Mouse (Mus musculus) activated CD4-positive, CD25-positive, alpha-beta regulatory T cell, adult 4 months (primary cell): ENCODE results near the gene Dffb. TPM values are rescaled to one million over a fixed set of nuclear protein-coding genes. Genes with fewer than 3 reads are reported as not detected.
"Not testable (repeated sequence)": the region's sequence is repeated elsewhere in the genome, so short reads cannot be mapped to it uniquely, and the experiment has no call there.

Experiments
- ATAC-seq: one replicate; pipeline ENCODE4 v1.8.0; 2017
- polyA plus RNA-seq, 2 experiments: library from polyadenylated mRNA; unstranded; fragments of 100-300 nt; shearing (Covaris generic); gene quantifications; one replicate each; pipeline ENCODE4 v1.2.1; 2017

Dffb gene
- polyA plus RNA-seq, 2 experiments from 2014 or later = 9.5 to 16.9 TPM

DNA sequence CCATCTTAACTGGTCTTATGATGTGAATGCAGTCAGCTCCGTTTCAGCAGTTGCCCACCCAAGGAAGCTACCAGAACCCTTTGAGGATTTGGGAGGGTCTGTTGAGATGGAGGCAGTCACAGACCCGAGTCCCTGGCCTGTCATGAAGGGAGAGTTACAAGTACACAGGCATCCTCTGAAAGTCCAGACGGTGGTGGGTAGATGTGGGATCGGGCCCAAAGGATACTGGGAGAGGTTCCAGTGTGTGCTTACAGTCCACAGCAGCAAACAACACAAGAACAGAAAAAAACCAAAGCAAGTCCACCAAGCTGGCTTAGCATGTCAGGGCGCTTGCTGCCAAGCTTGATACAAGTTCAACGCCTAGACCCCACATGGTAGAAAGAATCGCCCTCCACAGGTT is 12.3 kb downstream of the Dffb start:
- ATAC-seq = no peak

DNA sequence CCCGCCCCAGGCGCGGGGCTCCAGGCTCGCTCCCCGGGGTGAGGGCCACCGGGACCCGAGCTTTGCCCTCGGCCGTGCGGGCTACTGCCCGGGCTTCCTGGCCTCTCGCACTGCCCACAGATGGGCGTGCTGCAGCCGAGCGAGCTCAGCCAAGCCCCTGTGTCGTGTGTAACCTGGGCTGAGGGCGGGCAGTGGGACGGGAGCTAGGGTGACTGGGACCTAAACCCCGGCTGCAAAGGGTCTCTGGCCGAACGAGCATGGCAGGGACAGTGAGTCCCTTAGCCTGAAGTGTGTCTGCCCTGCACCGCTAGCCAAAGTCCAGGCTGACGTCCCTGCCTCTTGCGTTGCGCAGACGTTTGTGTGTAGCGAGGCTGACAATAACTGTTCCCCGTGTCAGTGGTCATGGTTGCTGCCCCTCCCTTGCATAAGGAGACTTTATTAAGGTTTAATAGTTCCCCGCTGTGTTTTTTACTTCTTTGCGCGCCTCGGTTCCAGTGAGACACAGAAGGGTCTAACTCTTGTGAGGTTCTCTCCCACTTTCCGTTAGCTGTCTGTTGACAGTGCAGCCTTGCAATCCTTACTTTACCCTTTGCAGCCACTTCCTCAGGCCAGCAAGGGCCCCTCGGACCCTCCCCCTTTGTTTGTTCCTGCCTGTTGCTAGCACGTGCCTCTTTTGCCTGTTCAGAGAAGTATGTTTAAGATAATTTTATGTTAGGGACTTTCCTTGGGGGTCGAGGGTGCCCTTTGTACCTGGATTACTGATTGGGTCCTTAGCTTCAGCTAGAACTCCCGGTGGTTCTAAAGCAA is 17.3 kb downstream of the Dffb start:
- no peak for ATAC-seq

DNA sequence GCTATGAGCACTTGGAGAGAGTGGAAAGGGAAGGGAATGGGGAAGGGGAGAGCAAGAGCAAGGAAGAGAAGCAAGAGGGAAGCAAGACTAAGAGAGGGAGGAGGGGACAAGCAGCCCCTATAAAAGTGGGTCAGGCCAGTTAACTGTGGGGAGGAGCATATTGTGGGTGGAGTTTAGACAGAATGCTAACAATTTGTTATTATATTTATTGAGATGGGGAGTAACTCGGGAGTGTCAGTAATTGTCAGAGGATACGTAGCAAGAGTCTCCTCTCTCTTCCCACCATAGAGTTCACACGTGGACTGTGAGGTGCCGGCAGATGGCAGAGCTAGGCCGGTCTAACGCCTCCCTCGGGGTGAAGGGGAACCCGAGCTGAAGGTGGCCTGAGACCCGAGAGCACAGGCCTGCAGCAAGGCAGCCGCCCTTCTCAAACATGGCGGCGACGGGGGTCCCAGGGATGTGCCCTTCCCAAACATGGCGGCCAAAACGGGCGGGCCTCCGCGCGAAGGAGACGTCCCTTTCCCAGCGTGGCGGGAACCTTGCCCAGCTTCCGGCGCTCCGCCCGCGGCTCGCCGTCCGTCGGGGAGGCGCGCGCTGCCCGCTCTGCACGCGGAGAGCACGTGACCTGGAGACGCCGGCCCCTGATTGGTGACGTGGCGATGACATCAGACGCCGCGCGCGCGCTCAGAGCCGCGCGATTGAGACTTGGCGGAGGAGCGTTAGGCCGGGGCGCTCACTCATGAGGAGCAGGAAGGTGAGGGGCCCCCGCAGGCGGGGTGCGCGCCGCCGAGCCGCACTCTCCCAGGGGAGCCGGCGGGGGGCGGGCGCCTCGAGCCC is 18.1 kb downstream of the Dffb start, which contains the start of gene A430005L14Rik:
Gene A430005L14Rik, plus strand, starts transcription at position 669 of the 837 bp plus-strand sequence.
- ATAC-seq = peak; percentile 96

GRCm38 (mm10) chr4:153955651-153956050 is 19.3 kb downstream of the Dffb start:
- no peak for ATAC-seq

DNA sequence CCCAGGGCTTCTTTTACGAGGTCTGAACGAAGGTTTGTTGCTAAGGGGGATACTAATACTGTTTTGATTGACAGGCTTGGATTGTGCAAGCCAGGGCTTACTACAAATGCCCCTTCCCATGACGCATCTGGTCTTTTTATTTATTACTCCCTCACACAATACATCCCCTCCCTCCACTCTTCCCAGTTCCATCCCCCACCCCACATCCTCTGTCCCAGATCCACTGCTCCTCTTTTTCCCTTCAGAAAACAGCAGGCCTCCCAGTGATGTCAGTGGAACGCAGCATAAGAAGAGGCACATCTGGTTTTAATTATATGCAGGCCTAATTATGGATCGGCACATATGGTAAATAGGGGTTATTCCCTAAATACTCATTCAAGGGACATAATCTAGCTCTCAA is 23.2 kb downstream of the Dffb start:
- no peak for ATAC-seq

- ATAC-seq = no peak
These were observed 23.8 kb downstream of the Dffb start for GRCm38 (mm10) chr4:153951150-153951549.

DNA sequence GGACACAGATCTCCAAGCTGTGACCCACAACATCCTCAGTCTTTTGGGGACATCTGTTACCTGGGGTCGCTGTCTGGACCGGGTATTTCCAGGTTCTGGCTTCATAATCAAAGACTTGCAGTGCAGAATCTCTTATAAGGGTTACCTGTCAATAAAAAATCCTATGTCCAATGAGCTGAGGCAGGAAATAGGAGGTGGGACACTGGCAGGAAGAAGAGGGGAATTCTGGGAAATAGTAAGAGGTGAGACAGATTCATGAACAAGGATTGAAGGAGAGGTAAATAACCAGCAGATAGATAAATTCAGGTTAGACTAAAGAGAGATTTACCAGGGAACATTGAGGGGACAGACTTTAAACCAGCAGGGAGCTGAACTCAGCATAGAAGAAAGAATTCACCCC is 24.6 kb downstream of the Dffb start:
- ATAC-seq = no peak

DNA sequence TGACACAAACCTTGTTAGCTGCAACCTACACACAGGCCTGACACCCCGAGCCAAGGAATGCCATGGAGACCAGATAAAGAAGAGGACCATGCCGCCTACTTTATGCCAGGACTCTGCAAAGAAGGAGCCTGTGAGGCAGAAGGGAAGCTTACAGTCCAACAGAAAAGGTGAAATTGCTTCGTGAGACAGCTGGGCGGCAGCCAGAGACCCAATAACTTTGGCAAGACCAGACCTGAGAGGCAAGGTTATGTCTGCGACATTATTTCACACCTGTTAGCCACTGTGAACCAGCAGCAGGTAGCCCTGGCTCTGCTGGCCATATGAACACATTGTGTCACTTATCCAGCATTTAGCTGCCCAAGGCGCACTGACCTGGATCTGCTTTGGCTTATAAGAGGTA is 29.2 kb downstream of the Dffb start:
- ATAC-seq = no peak

- ATAC-seq = no peak
These were observed 30.7 kb downstream of the Dffb start for GRCm38 (mm10) chr4:153944261-153944660.

DNA sequence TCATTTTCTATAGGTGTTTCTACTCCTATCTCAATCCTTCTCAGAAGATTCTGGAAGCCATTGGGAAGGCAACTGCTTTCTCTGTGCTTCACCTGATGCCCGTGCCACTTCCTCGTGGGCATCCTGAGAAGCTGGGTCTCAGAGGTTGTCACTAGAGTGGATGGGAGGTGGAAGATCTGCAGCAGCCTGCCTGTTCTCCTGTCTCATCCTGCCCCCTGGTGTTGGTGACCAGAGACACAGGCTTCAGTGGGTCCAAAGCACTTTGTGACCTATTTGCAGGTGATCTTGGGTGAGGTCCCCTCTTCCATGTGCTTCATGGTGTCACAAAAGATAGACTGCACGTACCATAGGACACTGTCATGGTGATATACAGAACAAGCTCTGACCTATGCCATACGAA is 31.7 kb downstream of the Dffb start:
- ATAC-seq = no peak

- no peak for ATAC-seq
These were observed 45.0 kb downstream of the Dffb start for GRCm38 (mm10) chr4:153929921-153930320.

DNA sequence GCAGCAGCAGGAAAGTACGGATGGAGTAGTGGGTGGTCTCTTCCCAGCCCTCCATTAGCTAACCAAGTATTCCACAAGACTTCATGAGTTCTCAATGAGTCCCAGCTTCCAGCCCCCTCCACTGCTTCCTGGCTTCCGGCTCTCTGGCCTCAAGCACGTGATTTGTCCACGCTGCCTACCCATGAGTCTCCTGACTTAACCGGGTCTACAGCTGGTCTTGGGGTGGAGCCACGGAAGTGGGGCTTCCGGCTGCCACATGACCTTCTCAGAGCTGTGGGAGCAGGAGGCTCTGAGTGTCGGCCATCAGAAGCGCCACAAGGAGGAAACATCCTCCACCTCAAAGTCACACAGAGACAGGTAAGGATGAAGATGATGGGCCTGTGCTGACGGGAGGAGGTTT is 45.5 kb downstream of the Dffb start:
- no peak for ATAC-seq

DNA sequence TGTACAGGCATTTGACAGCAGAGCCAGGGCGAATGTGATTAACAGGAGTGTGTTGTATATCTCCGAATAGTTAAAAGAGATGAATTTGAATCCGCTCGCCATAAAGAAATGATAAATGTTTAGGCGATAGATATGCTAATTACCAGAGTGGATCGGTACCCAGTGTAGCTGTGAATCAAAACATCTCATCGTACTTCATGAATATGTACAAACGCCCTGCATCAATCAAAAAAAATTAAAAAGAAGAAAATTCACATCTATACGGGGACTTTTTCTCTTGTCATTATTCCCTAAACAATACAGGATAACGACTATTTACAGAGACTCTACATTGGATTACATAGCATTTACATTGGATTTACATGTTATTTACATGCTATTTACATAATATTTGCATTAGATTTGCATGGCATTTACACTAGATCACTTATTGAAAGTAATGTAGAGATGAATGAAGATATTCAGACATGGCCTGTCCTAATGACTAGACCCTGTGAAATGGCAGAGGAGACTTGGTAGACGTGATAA is 46.1 kb downstream of the Dffb start:
- no peak for ATAC-seq

DNA sequence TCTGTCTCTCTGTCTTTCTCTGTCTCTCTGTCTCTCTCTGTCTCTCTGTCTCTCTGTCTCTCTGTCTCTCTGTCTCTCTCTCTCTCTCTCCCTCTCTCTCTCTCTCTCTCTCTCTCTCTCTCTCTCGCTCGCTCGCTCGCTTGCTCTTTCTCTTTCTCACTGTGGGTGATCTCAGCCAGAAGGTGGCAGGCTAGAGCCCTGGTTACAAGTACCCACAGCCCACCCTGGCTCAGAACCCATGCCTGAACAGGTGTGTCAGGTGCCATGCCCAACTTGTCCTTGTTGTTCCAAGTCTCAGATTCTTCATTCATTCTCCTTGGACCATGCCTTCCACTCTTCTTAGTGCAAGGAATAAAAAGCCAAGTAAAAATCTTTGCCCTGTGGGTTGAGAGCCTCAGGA is 52.8 kb downstream of the Dffb start:
- not testable (repeated sequence) for ATAC-seq

- ATAC-seq = no peak
These were observed 54.3 kb downstream of the Dffb start for GRCm38 (mm10) chr4:153920517-153921233.

DNA sequence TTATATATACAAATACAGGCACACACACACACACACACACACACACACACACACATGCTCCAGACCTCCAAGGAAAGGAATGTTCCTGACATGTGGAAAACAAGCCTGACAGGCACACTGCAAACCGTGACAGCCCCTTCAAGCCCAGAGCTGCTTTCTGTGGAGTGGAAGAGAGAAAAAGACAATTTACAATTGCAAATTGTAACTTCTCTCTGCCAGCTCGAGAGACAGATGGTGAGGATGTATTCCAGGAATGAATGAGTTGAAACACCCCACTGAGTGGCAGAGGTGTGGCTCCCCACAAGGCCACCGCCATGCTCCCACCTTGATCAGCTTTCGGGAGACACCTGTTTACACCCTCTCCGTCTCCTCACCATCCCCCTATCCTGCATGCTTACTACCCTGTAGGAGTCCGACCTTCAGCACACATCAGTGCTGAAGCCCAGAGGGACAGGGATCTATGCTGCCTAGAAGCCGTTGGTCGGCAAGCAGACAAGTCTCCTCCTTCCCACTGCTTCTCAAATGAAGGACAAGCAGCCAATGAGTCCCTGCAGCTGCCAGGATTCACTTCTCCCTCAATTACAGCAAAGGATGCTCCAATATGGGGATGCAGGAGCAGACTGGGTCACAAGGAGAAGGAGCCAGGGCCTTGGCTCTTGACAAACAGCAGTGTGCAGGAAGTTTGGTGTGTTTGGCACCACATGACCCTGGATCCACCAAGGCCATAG is 57.0 kb downstream of the Dffb start:
- ATAC-seq = no peak

Other genes starting within 250 kb of the Dffb start
- 100 to 1,000 TPM in 1 of 2 experiments, 10 to 100 TPM in 1; 89.3 to 113 TPM for gene A430005L14Rik, start 17.9 kb downstream of the Dffb start, polyA plus RNA-seq
- gene Cep104, start 68 bp upstream of the Dffb start, polyA plus RNA-seq = 1 to 10 TPM; 2.7 to 3.8 TPM
- 1 to 10 TPM; 4.7 to 5.2 TPM for gene Lrrc47, start 36.6 kb upstream of the Dffb start, polyA plus RNA-seq
- 1 to 10 TPM in 1 of 2 experiments, not detected in 1; 1.0 TPM for gene Smim1, start 51.1 kb upstream of the Dffb start, polyA plus RNA-seq
- gene Ccdc27, start 67.6 kb upstream of the Dffb start, polyA plus RNA-seq = not detected
- not detected for gene Trp73, start 165.1 kb upstream of the Dffb start, polyA plus RNA-seq
- 10 to 100 TPM; 24.9 to 31.7 TPM for gene Wrap73, start 167.2 kb upstream of the Dffb start, polyA plus RNA-seq
- 10 to 100 TPM; 24.7 to 26.7 TPM for gene Tprgl, start 185.5 kb upstream of the Dffb start, polyA plus RNA-seq
- gene Megf6, start 195.6 kb upstream of the Dffb start, polyA plus RNA-seq = not detected